Mouse (Mus musculus) E14TG2a.4 (cell line): ENCODE measurements around the gene Nsd1.

Experiments used
- CTCF ChIP-seq: conservative IDR thresholded peaks from 2 replicates; pipeline ENCODE4 v1.5.1; 2014; ENCODE audit warnings: low read length
- NANOG ChIP-seq: IDR thresholded peaks from 2 replicates; pipeline ENCODE4 v1.6.1; 2014; ENCODE audit warnings: borderline replicate concordance, low read length, mixed read lengths
- POU5F1 ChIP-seq: IDR thresholded peaks from 2 replicates; pipeline ENCODE4 v1.6.1; 2014; ENCODE audit warnings: low read length, borderline replicate concordance

- no peak for TF ChIP-seq CTCF
- no peak for TF ChIP-seq NANOG
- TF ChIP-seq POU5F1: no peak
Observed at GRCm38 (mm10) chr13:55213138-55213806, 3.7 kb downstream of the Nsd1 start.
